23 mouse cellular contexts compared by ENCODE assay signal in the genomic region with DNA sequence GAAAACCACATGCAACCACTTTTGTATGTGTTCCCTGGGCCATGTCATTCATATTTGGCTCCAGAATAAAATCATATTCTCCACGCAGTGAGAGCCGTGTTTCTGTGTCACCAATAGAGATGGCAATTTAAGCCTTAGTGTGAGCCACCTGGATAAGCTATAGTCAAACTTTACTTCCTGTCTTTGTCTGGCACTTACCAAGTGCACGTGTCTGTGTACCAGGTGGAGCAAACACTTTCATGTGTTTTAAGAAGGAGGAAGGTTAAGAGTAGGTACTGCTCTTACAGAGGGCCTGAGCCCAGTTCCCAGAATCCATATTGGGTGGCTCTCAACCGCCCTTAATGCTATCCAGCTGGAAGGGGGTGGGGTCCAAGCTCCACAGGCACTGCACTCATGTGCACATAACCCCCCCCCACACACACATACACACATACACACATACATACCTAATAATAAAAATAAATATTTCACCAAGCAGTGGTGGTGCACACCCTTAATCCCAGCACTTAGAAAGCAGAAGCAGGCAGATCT. TPM values are rescaled to one million over a fixed set of nuclear protein-coding genes. Genes with fewer than 3 reads are reported as not detected.
DNase-seq lines count a peak whose midpoint lies in the region; ATAC-seq and TF ChIP-seq lines count a peak whose summit lies in the region.
"Had no signal": no experiment of that assay in that cellular context is flagged by ENCODE, and none has a peak within 500 bp of the region (broad histone marks: within the 10 kb centered on the region; RNA-seq: fewer than 3 reads in every experiment).

No protein-coding gene starts in this region.

- no peak for TF ChIP-seq CTCF in lung, embryonic 14.5 days (IDR thresholded peaks at IDR 0.05; ENCODE audit: low read depth)
- TF ChIP-seq CTCF in MEL (IDR thresholded peaks at IDR 0.05 in 2 of 3, conservative IDR thresholded peaks at IDR 0.05 in 1 of 3; ENCODE audit: control insufficient read depth in 1 of 3, insufficient read depth in 1 of 3, low read depth in 2 of 3, low read length in 3 of 3, poor library complexity in 1 of 3, severe bottlenecking in 1 of 3) = no peak

- no peaks in the 10 kb centered on the region for H3K79me2 ChIP-seq in MEL (ENCODE audit: control insufficient read depth, insufficient read depth, low read length, poor library complexity)

- 66% methylated on average over 4 of the region's 4 CpGs for WGBS in lung, embryonic 14.5 days
- WGBS in midbrain, embryonic 16.5 days = 91% methylated on average over 4 of the region's 4 CpGs

- no peak overlapping the region for H3K4me2 ChIP-seq in lung, embryonic 14.5 days
- H3K4me2 ChIP-seq in midbrain, embryonic 16.5 days (ENCODE audit: low read length) = no peak overlapping the region
- H3K4me2 ChIP-seq: forebrain, embryonic 12.5 days had no signal

- TF ChIP-seq EP300 in MEL (IDR thresholded peaks at IDR 0.05; ENCODE audit: low read depth in 1 of 2, low read length in 2 of 2) = no peak

- no peaks in the 10 kb centered on the region for H3K9me3 ChIP-seq in lung, embryonic 14.5 days (ENCODE audit: low read depth, low read length)
- H3K9me3 ChIP-seq in MEL (replicated peaks; ENCODE audit: insufficient read depth, low read length) = no peaks in the 10 kb centered on the region
- no peaks in the 10 kb centered on the region for H3K9me3 ChIP-seq in midbrain, embryonic 16.5 days (replicated peaks; ENCODE audit: control insufficient read depth, low read length, poor library complexity, severe bottlenecking)
- H3K9me3 ChIP-seq: forebrain, embryonic 12.5 days; megakaryocyte, embryonic 14.5 days had no signal

- no peak overlapping the region for H3K27ac ChIP-seq in lung, embryonic 14.5 days (ENCODE audit: low read depth)
- 0 out of 2 replicates have a peak overlapping the region, but pooled peaks have one; percentile 21 for H3K27ac ChIP-seq in MEL (ENCODE audit: control insufficient read depth, low read depth, low read length)
- no peak overlapping the region for H3K27ac ChIP-seq in midbrain, embryonic 16.5 days (ENCODE audit: low read length)
- H3K27ac ChIP-seq: forebrain, embryonic 12.5 days; hindbrain, postnatal 0 days; layer of hippocampus, adult 2 months had no signal

- peak; percentile 29; the same call in 1 of the 2 replicates for ATAC-seq in lung, embryonic 14.5 days (ENCODE audit: insufficient read depth)
- ATAC-seq in midbrain, embryonic 16.5 days = no peak
- ATAC-seq: hindbrain, postnatal 0 days had no signal

- no peak overlapping the region for H3K4me3 ChIP-seq in lung, embryonic 14.5 days (ENCODE audit: low read depth, low read length)
- no peak overlapping the region for H3K4me3 ChIP-seq in MEL (ENCODE audit: control insufficient read depth in 1 of 2, insufficient read depth in 1 of 2, low read depth in 2 of 2, low read length in 2 of 2)
- H3K4me3 ChIP-seq in midbrain, embryonic 16.5 days (ENCODE audit: low read depth, low read length) = no peak overlapping the region
- H3K4me3 ChIP-seq: forebrain, embryonic 12.5 days; layer of hippocampus, adult 2 months; megakaryocyte, embryonic 14.5 days had no signal

- no peak for TF ChIP-seq POLR2A in MEL (IDR thresholded peaks at IDR 0.05; ENCODE audit: control insufficient read depth in 1 of 2, insufficient read depth in 1 of 2, low read depth in 1 of 2, low read length in 2 of 2, poor library complexity in 1 of 2)

- H3K36me3 ChIP-seq in lung, embryonic 14.5 days (ENCODE audit: insufficient read depth) = peaks cover 5% of the 10 kb centered on the region; the same call in 1 of the 2 replicates
- peaks cover 0 to 24% of the 10 kb centered on the region in 2 experiments; a peak in 2 of 4 replicates for H3K36me3 ChIP-seq in MEL (ENCODE audit: control insufficient read depth in 1 of 2, insufficient read depth in 2 of 2, low read length in 2 of 2)
- H3K36me3 ChIP-seq in midbrain, embryonic 16.5 days (ENCODE audit: control insufficient read depth, insufficient read depth, low read length) = peaks cover 12% of the 10 kb centered on the region

- DNase-seq in lung, embryonic 14.5 days = no peak
- no peak for DNase-seq in lung, postnatal 36 days
- no peak for DNase-seq in MEL (ENCODE audit: low read depth, low spot score)
- DNase-seq in forelimb bud, embryonic 11.5 days (ENCODE audit: low read depth, low spot score) = peak; percentile 23
- DNase-seq in thymus, postnatal 14 days = peak; percentile 26
- DNase-seq in ovary, postnatal 36 days (ENCODE audit: low spot score) = no peak
- DNase-seq: adrenal gland, postnatal 25 days; cerebellum, adult 11-12 months; cerebellum, postnatal 36 days; gastrocnemius, postnatal 14 days; heart, adult 18-20 months; heart, postnatal 4 days; kidney, adult 2 months; kidney, postnatal 14 days; liver; lung, adult 18-20 months; midbrain, embryonic 14.5 days; right cerebral cortex, postnatal 25 days had no signal

- no peak overlapping the region for H3K9ac ChIP-seq in lung, embryonic 14.5 days
- H3K9ac ChIP-seq in MEL (ENCODE audit: control insufficient read depth, low read depth, low read length, poor library complexity, severe bottlenecking) = no peak overlapping the region
- H3K9ac ChIP-seq in midbrain, embryonic 16.5 days (ENCODE audit: low read depth, low read length) = no peak overlapping the region
- H3K9ac ChIP-seq: forebrain, embryonic 12.5 days had no signal

- no peak for TF ChIP-seq RAD21 in MEL (IDR thresholded peaks at IDR 0.05; ENCODE audit: low read depth, low read length)

- no peaks in the 10 kb centered on the region for H3K27me3 ChIP-seq in lung, embryonic 14.5 days (ENCODE audit: insufficient read depth, low read length)
- no peaks in the 10 kb centered on the region for H3K27me3 ChIP-seq in MEL (ENCODE audit: control insufficient read depth in 1 of 2, insufficient read depth in 2 of 2, low read length in 2 of 2)
- H3K27me3 ChIP-seq in midbrain, embryonic 16.5 days (ENCODE audit: control insufficient read depth, insufficient read depth, low read depth, low read length) = no peaks in the 10 kb centered on the region
- H3K27me3 ChIP-seq: forebrain, embryonic 12.5 days; megakaryocyte, embryonic 14.5 days had no signal

- no peaks in the 10 kb centered on the region for H3K4me1 ChIP-seq in lung, embryonic 14.5 days (ENCODE audit: insufficient read depth)
- H3K4me1 ChIP-seq in MEL (ENCODE audit: control insufficient read depth in 1 of 2, insufficient read depth in 2 of 2, low read length in 2 of 2) = peaks cover 7 to 25% of the 10 kb centered on the region in 2 experiments
- H3K4me1 ChIP-seq in midbrain, embryonic 16.5 days (ENCODE audit: control insufficient read depth, insufficient read depth, low read length) = no peaks in the 10 kb centered on the region
- H3K4me1 ChIP-seq: forebrain, embryonic 12.5 days had no signal

TF ChIP-seq in MEL, 35 proteins besides CTCF, POLR2A, EP300 and RAD21:
- TF ChIP-seq CHD2 (IDR thresholded peaks at IDR 0.05; ENCODE audit: low read length) = no peak
- no peak for TF ChIP-seq MAX (IDR thresholded peaks at IDR 0.05; ENCODE audit: low read length)
- TF ChIP-seq MYC (IDR thresholded peaks at IDR 0.05; ENCODE audit: low read depth, low read length) = no peak
- TF ChIP-seq MAZ (IDR thresholded peaks at IDR 0.05; ENCODE audit: low read depth, low read length) = no peak

RNA-seq across cellular contexts. Expression of gene Lgmn, which starts 14.5 kb away (rescaled TPM):
- polyA plus RNA-seq in lung, embryonic 14.5 days (2014; fragmentation: Nextera tagmentation; extraction: Ambion mirVana) = 104 and 108 TPM in 2 replicates
- total RNA-seq in MEL (2012; rRNA removed) = 2.2 and 4.1 TPM in 2 replicates
- polyA plus RNA-seq in MEL (2012; ENCODE audit: insufficient read depth in 1 of 2, insufficient read length in 2 of 2, low read depth in 1 of 2, low replicate concordance in 2 of 2, missing spikeins in 1 of 2) = 1 to 10 TPM in 1 of 2 experiments, not detected in 1; 8.0 TPM
- 90.3 and 108 TPM in 2 replicates for polyA plus RNA-seq in midbrain, embryonic 16.5 days (2015; fragmentation: Nextera tagmentation; extraction: Ambion mirVana)

RNA-seq across cellular contexts. Expression of gene Golga5, which starts 43.8 kb away (rescaled TPM):
- polyA plus RNA-seq in lung, embryonic 14.5 days (2014; fragmentation: Nextera tagmentation; extraction: Ambion mirVana) = 29.4 and 33.9 TPM in 2 replicates
- total RNA-seq in MEL (2012; rRNA removed) = 22.3 and 25.9 TPM in 2 replicates
- polyA plus RNA-seq in MEL (2012; ENCODE audit: insufficient read depth in 1 of 2, insufficient read length in 2 of 2, low read depth in 1 of 2, low replicate concordance in 2 of 2, missing spikeins in 1 of 2) = 10 to 100 TPM in 1 of 2 experiments, not detected in 1; 29.3 TPM
- 28.0 and 28.6 TPM in 2 replicates for polyA plus RNA-seq in midbrain, embryonic 16.5 days (2015; fragmentation: Nextera tagmentation; extraction: Ambion mirVana)

Comparison
In these comparisons a context has a peak if more than half of its experiments do, and no peak if none do; other contexts are left out.
1. DNase-seq: peak in forelimb bud, embryonic 11.5 days (single experiment) and thymus, postnatal 14 days (single experiment); none in lung, embryonic 14.5 days (single experiment), lung, postnatal 36 days (single experiment), MEL (single experiment) and ovary, postnatal 36 days (single experiment).
2. RNA of gene Lgmn, which starts 14.5 kb away (polyA plus RNA-seq): 90.3 to 108 TPM in midbrain, embryonic 16.5 days and 104 to 108 TPM in lung, embryonic 14.5 days; 8.0 TPM in MEL; every median in the first group is over 10 times any median in the second.